14 mouse cellular contexts compared by ENCODE assay signal in the genomic region with DNA sequence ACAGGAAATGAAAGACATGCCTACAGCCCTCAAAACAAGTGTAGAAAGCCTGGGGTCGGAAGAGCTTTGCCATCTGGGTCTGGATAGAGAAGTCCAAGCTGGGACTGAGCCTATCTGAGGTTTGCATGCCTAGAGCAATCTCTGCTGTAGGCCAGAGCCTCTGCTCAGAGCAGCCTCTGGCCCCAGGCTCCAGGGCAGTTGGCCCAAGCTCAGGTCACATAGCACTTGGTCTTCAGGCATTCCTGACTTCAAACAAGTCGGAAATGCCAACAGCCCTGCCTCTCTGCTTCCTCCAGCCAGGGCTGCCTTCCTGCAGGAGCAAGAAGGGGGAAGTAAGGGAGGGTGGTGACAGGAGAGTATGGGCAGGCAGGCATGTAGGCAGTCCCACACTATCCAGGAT. TPM values are rescaled to one million over a fixed set of nuclear protein-coding genes. Genes with fewer than 3 reads are reported as not detected.
DNase-seq lines count a peak whose midpoint lies in the region; ATAC-seq lines count a peak whose summit lies in the region.
"Had no signal": no experiment of that assay in that cellular context is flagged by ENCODE, and none has a peak within 500 bp of the region (broad histone marks: within the 10 kb centered on the region; RNA-seq: fewer than 3 reads in every experiment).

No protein-coding gene starts in this region.

- ATAC-seq in heart, embryonic 14.5 days (ENCODE audit: insufficient number of reproducible peaks, insufficient read depth, low FRiP score, low read depth) = 0 out of 2 replicates have a peak, but pooled peaks have one; percentile 35
- ATAC-seq in lung, embryonic 16.5 days (ENCODE audit: low read depth) = peak; percentile 41
- ATAC-seq: CD4-positive, CD25-positive, alpha-beta regulatory T cell, adult 4 months; hindbrain, postnatal 0 days had no signal

- no peaks in the 10 kb centered on the region for H3K9me3 ChIP-seq in heart, embryonic 14.5 days (ENCODE audit: control insufficient read depth, low read length)
- H3K9me3 ChIP-seq in lung, embryonic 16.5 days (ENCODE audit: control insufficient read depth, low read length) = no peaks in the 10 kb centered on the region
- H3K9me3 ChIP-seq: embryonic facial prominence, embryonic 15.5 days; liver, embryonic 15.5 days had no signal

- no peak overlapping the region for H3K27ac ChIP-seq in heart, embryonic 14.5 days (replicated peaks in 1 of 2; ENCODE audit: control insufficient read depth in 1 of 2, insufficient read depth in 1 of 2, low read depth in 2 of 2, low read length in 2 of 2)
- H3K27ac ChIP-seq in lung, embryonic 16.5 days (ENCODE audit: low read length) = no peak overlapping the region
- H3K27ac ChIP-seq: embryonic facial prominence, embryonic 15.5 days; hindbrain, postnatal 0 days; liver, embryonic 15.5 days had no signal

- 27% methylated on average over 2 of the region's 2 CpGs for WGBS in heart, embryonic 14.5 days
- WGBS in lung, embryonic 16.5 days = 40% methylated on average over 2 of the region's 2 CpGs

- no peaks in the 10 kb centered on the region for H3K27me3 ChIP-seq in heart, embryonic 14.5 days (ENCODE audit: control insufficient read depth, insufficient read depth, low read length)
- no peaks in the 10 kb centered on the region for H3K27me3 ChIP-seq in lung, embryonic 16.5 days (ENCODE audit: control insufficient read depth, insufficient read depth, low read depth, low read length)
- H3K27me3 ChIP-seq: embryonic facial prominence, embryonic 15.5 days; liver, embryonic 15.5 days had no signal

- intact Hi-C loops in heart, postnatal 25 days (cut with DNase I) = no loop called here
- intact Hi-C loops in left cerebral cortex, postnatal 36 days (cut with DNase I) = no loop called here

- DNase-seq in heart, postnatal 25 days (ENCODE audit: low spot score) = no peak
- DNase-seq in NIH3T3 (ENCODE audit: low read depth) = peak; percentile 49
- DNase-seq in heart, postnatal 4 days = peak; percentile 25
- DNase-seq in layer of hippocampus, adult 11-12 months (ENCODE audit: low spot score) = no peak
- no peak for DNase-seq in left cerebral cortex, postnatal 36 days (ENCODE audit: low spot score in 2 of 2)
- DNase-seq: adrenal gland, adult 8-10 months; thymus, postnatal 25 days had no signal

- H3K9ac ChIP-seq in heart, embryonic 14.5 days (ENCODE audit: low read length) = no peak overlapping the region
- H3K9ac ChIP-seq in lung, embryonic 16.5 days (ENCODE audit: low read length) = no peak overlapping the region
- H3K9ac ChIP-seq: embryonic facial prominence, embryonic 15.5 days; liver, embryonic 15.5 days had no signal

- no peak overlapping the region for H3K4me3 ChIP-seq in heart, embryonic 14.5 days (ENCODE audit: control insufficient read depth in 1 of 2, insufficient read depth in 1 of 2, low read depth in 1 of 2, low read length in 2 of 2)
- H3K4me3 ChIP-seq in lung, embryonic 16.5 days (ENCODE audit: low read length) = no peak overlapping the region
- H3K4me3 ChIP-seq: embryonic facial prominence, embryonic 15.5 days; liver, embryonic 15.5 days had no signal

- peaks cover 5 to 7% of the 10 kb centered on the region in 2 experiments; a peak in 2 of 4 replicates for H3K4me1 ChIP-seq in heart, embryonic 14.5 days (ENCODE audit: control insufficient read depth in 2 of 2, insufficient read depth in 2 of 2, low read length in 2 of 2)
- peaks cover 3% of the 10 kb centered on the region; the same call in 1 of the 2 replicates for H3K4me1 ChIP-seq in lung, embryonic 16.5 days (replicated peaks; ENCODE audit: control insufficient read depth, insufficient read depth, low read length)
- H3K4me1 ChIP-seq: liver, embryonic 15.5 days had no signal

- H3K4me2 ChIP-seq in heart, embryonic 14.5 days (ENCODE audit: low read length) = no peak overlapping the region
- no peak overlapping the region for H3K4me2 ChIP-seq in lung, embryonic 16.5 days (ENCODE audit: low read depth, low read length)
- H3K4me2 ChIP-seq: embryonic facial prominence, embryonic 15.5 days; liver, embryonic 15.5 days; midbrain, embryonic 11.5 days had no signal

- no peaks in the 10 kb centered on the region for H3K36me3 ChIP-seq in heart, embryonic 14.5 days (ENCODE audit: control insufficient read depth, insufficient read depth, low read length)
- 0 out of 2 replicates have a peak, but pooled peaks cover 2% of the 10 kb centered on the region for H3K36me3 ChIP-seq in lung, embryonic 16.5 days (ENCODE audit: control insufficient read depth, insufficient read depth, low read length)
- H3K36me3 ChIP-seq: embryonic facial prominence, embryonic 15.5 days; liver, embryonic 15.5 days had no signal

RNA-seq across cellular contexts. Expression of a gene that starts 10.3 kb away (rescaled TPM):
- 3.1 TPM in 2 replicates for polyA plus RNA-seq in heart, embryonic 14.5 days (2014; fragmentation: Nextera tagmentation; extraction: Ambion mirVana)
- total RNA-seq in heart, postnatal 25 days (2021) = 10 to 100 TPM; 10.4 to 12.8 TPM
- total RNA-seq in heart, postnatal 4 days (2021) = 10 to 100 TPM; 11.0 to 11.4 TPM
- polyA plus RNA-seq in lung, embryonic 16.5 days (2015; fragmentation: Nextera tagmentation; extraction: Ambion mirVana) = 20.2 and 22.6 TPM in 2 replicates
- total RNA-seq in left cerebral cortex, postnatal 36 days (2021) = 1 to 10 TPM; 6.3 to 7.3 TPM

RNA-seq across cellular contexts. Expression of a gene that starts 59.8 kb away (rescaled TPM):
- 18.9 and 20.0 TPM in 2 replicates for polyA plus RNA-seq in heart, embryonic 14.5 days (2014; fragmentation: Nextera tagmentation; extraction: Ambion mirVana)
- total RNA-seq in heart, postnatal 25 days (2021) = 10 to 100 TPM; 14.6 to 15.7 TPM
- 10 to 100 TPM; 13.0 to 13.7 TPM for total RNA-seq in heart, postnatal 4 days (2021)
- polyA plus RNA-seq in lung, embryonic 16.5 days (2015; fragmentation: Nextera tagmentation; extraction: Ambion mirVana) = 34.2 and 36.4 TPM in 2 replicates
- 10 to 100 TPM; 17.4 to 20.9 TPM for total RNA-seq in left cerebral cortex, postnatal 36 days (2021)

Comparison
In these comparisons a context has a peak if more than half of its experiments do, and no peak if none do; other contexts are left out.
1. DNase-seq: peak in NIH3T3 (single experiment) and heart, postnatal 4 days (single experiment); none in heart, postnatal 25 days (single experiment), layer of hippocampus, adult 11-12 months (single experiment) and left cerebral cortex, postnatal 36 days (0 of 2).